Mouse (Mus musculus): ENCODE data around the gene Popdc2. TPM values are rescaled to one million over a fixed set of nuclear protein-coding genes. Genes with fewer than 3 reads are reported as not detected.
A peak's percentile ranks its signal among the peaks of the same experiment; 100 is the strongest.

Gene Popdc2
- polyA plus RNA-seq, 1 experiment from 2014 or later: 0.59 TPM

- no peaks in the 10 kb centered on the region for H3K36me3 ChIP-seq (ENCODE audit: control insufficient read depth, insufficient read depth, low read length)
- DNase-seq (ENCODE audit: low spot score, missing footprints) (no peak), ATAC-seq (ENCODE audit: low FRiP score) (no peak)
- no peak overlapping the region for H3K4me2 ChIP-seq
- H3K4me1 ChIP-seq (ENCODE audit: control insufficient read depth, insufficient read depth, low read length): peaks cover 3% of the 10 kb centered on the region; the same call in 1 of the 2 replicates
- WGBS: 91% methylated on average over 15 of the region's 15 CpGs
- no peak overlapping the region for H3K27ac ChIP-seq (ENCODE audit: low read depth, low read length)
- H3K27me3 ChIP-seq (ENCODE audit: control insufficient read depth, insufficient read depth, low read length): no peaks in the 10 kb centered on the region
- no peaks in the 10 kb centered on the region for H3K9me3 ChIP-seq (ENCODE audit: control insufficient read depth, low read length)
- no peak overlapping the region for H3K4me3 ChIP-seq (ENCODE audit: low read depth, low read length)
- no peak overlapping the region for H3K9ac ChIP-seq (ENCODE audit: low read length)
Measured at GRCm38 (mm10) chr16:38371705-38372296, 9.8 kb downstream of the Popdc2 start.

- 90% methylated on average over 4 of the region's 4 CpGs for WGBS
- ATAC-seq (ENCODE audit: low FRiP score) (no peak), DNase-seq (ENCODE audit: low spot score, missing footprints) (no peak)
- Histone ChIP-seq H3K27ac (ENCODE audit: low read depth, low read length) (no peak overlapping the region), H3K36me3 (ENCODE audit: control insufficient read depth, insufficient read depth, low read length) (no peaks in the 10 kb centered on the region), H3K4me2 (no peak overlapping the region), H3K4me1 (ENCODE audit: control insufficient read depth, insufficient read depth, low read length) (peaks cover 3% of the 10 kb centered on the region; the same call in 1 of the 2 replicates), H3K9ac (ENCODE audit: low read length) (no peak overlapping the region), H3K9me3 (ENCODE audit: control insufficient read depth, low read length) (no peaks in the 10 kb centered on the region), H3K4me3 (ENCODE audit: low read depth, low read length) (no peak overlapping the region), H3K27me3 (ENCODE audit: control insufficient read depth, insufficient read depth, low read length) (no peaks in the 10 kb centered on the region)
Measured at GRCm38 (mm10) chr16:38372876-38373275, 10.9 kb downstream of the Popdc2 start.

- H3K27me3 ChIP-seq (ENCODE audit: control insufficient read depth, insufficient read depth, low read length): no peaks in the 10 kb centered on the region
- H3K9ac ChIP-seq (ENCODE audit: low read length): no peak overlapping the region
- H3K4me3 ChIP-seq (ENCODE audit: low read depth, low read length): no peak overlapping the region
- no peak overlapping the region for H3K27ac ChIP-seq (ENCODE audit: low read depth, low read length)
- no peak for DNase-seq (ENCODE audit: low spot score, missing footprints)
- no peak for ATAC-seq (ENCODE audit: low FRiP score)
- peaks cover 3% of the 10 kb centered on the region; the same call in 1 of the 2 replicates for H3K4me1 ChIP-seq (ENCODE audit: control insufficient read depth, insufficient read depth, low read length)
- H3K9me3 ChIP-seq (ENCODE audit: control insufficient read depth, low read length): no peaks in the 10 kb centered on the region
- no peaks in the 10 kb centered on the region for H3K36me3 ChIP-seq (ENCODE audit: control insufficient read depth, insufficient read depth, low read length)
- 80% methylated on average over 10 of the region's 10 CpGs for WGBS
- no peak overlapping the region for H3K4me2 ChIP-seq
Measured at GRCm38 (mm10) chr16:38373439-38373838, 11.4 kb downstream of the Popdc2 start.

GRCm38 (mm10) chr16:38373941-38374340 is 11.9 kb downstream of the Popdc2 start:
- ATAC-seq (ENCODE audit: low FRiP score) (no peak), DNase-seq (ENCODE audit: low spot score, missing footprints) (no peak)
- WGBS: 85% methylated on average over 16 of the region's 16 CpGs
- Histone ChIP-seq H3K4me2 (peak overlapping the region; percentile 1; the same call in 1 of the 2 replicates), H3K27me3 (ENCODE audit: control insufficient read depth, insufficient read depth, low read length) (no peaks in the 10 kb centered on the region), H3K4me3 (ENCODE audit: low read depth, low read length) (no peak overlapping the region), H3K9me3 (ENCODE audit: control insufficient read depth, low read length) (no peaks in the 10 kb centered on the region), H3K36me3 (ENCODE audit: control insufficient read depth, insufficient read depth, low read length) (no peaks in the 10 kb centered on the region), H3K9ac (ENCODE audit: low read length) (no peak overlapping the region), H3K4me1 (ENCODE audit: control insufficient read depth, insufficient read depth, low read length) (peaks cover 3% of the 10 kb centered on the region; the same call in 1 of the 2 replicates), H3K27ac (ENCODE audit: low read depth, low read length) (no peak overlapping the region)

GRCm38 (mm10) chr16:38374379-38375140 is 12.6 kb downstream of the Popdc2 start:
- Histone ChIP-seq H3K27me3 (ENCODE audit: control insufficient read depth, insufficient read depth, low read length) (no peaks in the 10 kb centered on the region), H3K9ac (ENCODE audit: low read length) (no peak overlapping the region), H3K4me2 (peak overlapping the region; percentile 1; the same call in 1 of the 2 replicates), H3K36me3 (ENCODE audit: control insufficient read depth, insufficient read depth, low read length) (no peaks in the 10 kb centered on the region), H3K27ac (ENCODE audit: low read depth, low read length) (no peak overlapping the region), H3K9me3 (ENCODE audit: control insufficient read depth, low read length) (no peaks in the 10 kb centered on the region), H3K4me1 (ENCODE audit: control insufficient read depth, insufficient read depth, low read length) (peaks cover 3% of the 10 kb centered on the region; the same call in 1 of the 2 replicates), H3K4me3 (ENCODE audit: low read depth, low read length) (no peak overlapping the region)
- WGBS: 82% methylated on average over 10 of the region's 10 CpGs
- DNase-seq (ENCODE audit: low spot score, missing footprints) (no peak), ATAC-seq (ENCODE audit: low FRiP score) (no peak)

GRCm38 (mm10) chr16:38375182-38375581 is 13.2 kb downstream of the Popdc2 start:
- ATAC-seq (ENCODE audit: low FRiP score) (no peak), DNase-seq (ENCODE audit: low spot score, missing footprints) (no peak)
- Histone ChIP-seq H3K4me1 (ENCODE audit: control insufficient read depth, insufficient read depth, low read length) (peaks cover 3% of the 10 kb centered on the region; the same call in 1 of the 2 replicates), H3K9ac (ENCODE audit: low read length) (no peak overlapping the region), H3K9me3 (ENCODE audit: control insufficient read depth, low read length) (no peaks in the 10 kb centered on the region), H3K36me3 (ENCODE audit: control insufficient read depth, insufficient read depth, low read length) (no peaks in the 10 kb centered on the region), H3K27ac (ENCODE audit: low read depth, low read length) (no peak overlapping the region), H3K4me3 (ENCODE audit: low read depth, low read length) (no peak overlapping the region), H3K27me3 (ENCODE audit: control insufficient read depth, insufficient read depth, low read length) (no peaks in the 10 kb centered on the region), H3K4me2 (no peak overlapping the region)
- WGBS: 88% methylated on average over 7 of the region's 7 CpGs

- peaks cover 3% of the 10 kb centered on the region; the same call in 1 of the 2 replicates for H3K4me1 ChIP-seq (ENCODE audit: control insufficient read depth, insufficient read depth, low read length)
- H3K9ac ChIP-seq (ENCODE audit: low read length): peak overlapping the region; percentile 44
- H3K27me3 ChIP-seq (ENCODE audit: control insufficient read depth, insufficient read depth, low read length): no peaks in the 10 kb centered on the region
- ATAC-seq (ENCODE audit: low FRiP score) (peak; percentile 89), DNase-seq (ENCODE audit: low spot score, missing footprints) (peak; percentile 96)
- WGBS: 27% methylated on average over 17 of the region's 17 CpGs
- H3K9me3 ChIP-seq (ENCODE audit: control insufficient read depth, low read length): no peaks in the 10 kb centered on the region
- peak overlapping the region; percentile 27 for H3K4me2 ChIP-seq
- H3K4me3 ChIP-seq (ENCODE audit: low read depth, low read length): peak overlapping the region; percentile 17
- H3K27ac ChIP-seq (ENCODE audit: low read depth, low read length): no peak overlapping the region
- H3K36me3 ChIP-seq (ENCODE audit: control insufficient read depth, insufficient read depth, low read length): no peaks in the 10 kb centered on the region
Measured at GRCm38 (mm10) chr16:38376163-38376840, 14.3 kb downstream of the Popdc2 start.

GRCm38 (mm10) chr16:38376841-38377249 is 14.8 kb downstream of the Popdc2 start:
- ATAC-seq (ENCODE audit: low FRiP score) (peak; percentile 35; the same call in 1 of the 2 replicates), DNase-seq (ENCODE audit: low spot score, missing footprints) (no peak)
- Histone ChIP-seq H3K27ac (ENCODE audit: low read depth, low read length) (no peak overlapping the region), H3K9me3 (ENCODE audit: control insufficient read depth, low read length) (no peaks in the 10 kb centered on the region), H3K36me3 (ENCODE audit: control insufficient read depth, insufficient read depth, low read length) (no peaks in the 10 kb centered on the region), H3K4me2 (peak overlapping the region; percentile 27), H3K4me3 (ENCODE audit: low read depth, low read length) (peak overlapping the region; percentile 17; the same call in 1 of the 2 replicates), H3K9ac (ENCODE audit: low read length) (peak overlapping the region; percentile 44), H3K4me1 (ENCODE audit: control insufficient read depth, insufficient read depth, low read length) (peaks cover 3% of the 10 kb centered on the region; the same call in 1 of the 2 replicates), H3K27me3 (ENCODE audit: control insufficient read depth, insufficient read depth, low read length) (no peaks in the 10 kb centered on the region)
- 62% methylated on average over 8 of the region's 8 CpGs for WGBS
